Mouse (Mus musculus): ENCODE data around the gene Srrm2.

- no peak for TF ChIP-seq CTCF (IDR thresholded peaks at IDR 0.05; ENCODE audit: control insufficient read depth, insufficient read depth, insufficient read length)
- no peak for TF ChIP-seq USF1 (IDR thresholded peaks at IDR 0.05; ENCODE audit: low read depth)
- no peak for TF ChIP-seq MYOG (IDR thresholded peaks at IDR 0.05; ENCODE audit: control insufficient read depth, extremely low read depth, insufficient read length)
- TF ChIP-seq CEBPB (IDR thresholded peaks at IDR 0.05; ENCODE audit: low read depth) = no peak
- TF ChIP-seq MAX (IDR thresholded peaks at IDR 0.05) = no peak
- TF ChIP-seq FOSL1 (IDR thresholded peaks at IDR 0.05; ENCODE audit: insufficient read depth, low read length, poor library complexity, severe bottlenecking) = no peak
These were observed at the start of gene Srrm2 for GRCm38 (mm10) chr17:23790269-23791078.
